Comparison of ENCODE assay signal across 8 mouse cellular contexts in genomic region chr9:94681095-94681487, GRCm38 (mm10). TPM values are rescaled to one million over a fixed set of nuclear protein-coding genes. Genes with fewer than 3 reads are reported as not detected.
DNase-seq lines count a peak whose midpoint lies in the region; ATAC-seq lines count a peak whose summit lies in the region.
"Had no signal": no experiment of that assay in that cellular context is flagged by ENCODE, and none has a peak within 500 bp of the region (broad histone marks: within the 10 kb centered on the region; RNA-seq: fewer than 3 reads in every experiment).

No protein-coding gene starts in this region.

- DNase-seq in layer of hippocampus, adult 9-11 months = peak; percentile 47
- no peak for DNase-seq in layer of hippocampus, adult 9-10 months (ENCODE audit: low spot score)
- peak; percentile 63 to 79 for DNase-seq in cerebellum, postnatal 10 days
- DNase-seq in heart, adult 8-10 months (ENCODE audit: low spot score) = peak; percentile 28
- peak; percentile 31 for DNase-seq in ovary, postnatal 10 days (ENCODE audit: low spot score)
- no peak for DNase-seq in midbrain, embryonic 14.5 days
- DNase-seq: layer of hippocampus, postnatal 36 days had no signal

- H3K9me3 ChIP-seq in forebrain, embryonic 15.5 days = no peaks in the 10 kb centered on the region
- H3K9me3 ChIP-seq in midbrain, embryonic 14.5 days (ENCODE audit: control insufficient read depth, low read length) = no peaks in the 10 kb centered on the region

- no peak overlapping the region for H3K9ac ChIP-seq in forebrain, embryonic 15.5 days (replicated peaks)
- no peak overlapping the region for H3K9ac ChIP-seq in midbrain, embryonic 14.5 days (replicated peaks; ENCODE audit: low read length)

- no peak overlapping the region for H3K4me3 ChIP-seq in forebrain, embryonic 15.5 days
- H3K4me3 ChIP-seq in midbrain, embryonic 14.5 days (replicated peaks; ENCODE audit: low read depth, low read length) = no peak overlapping the region

- WGBS in forebrain, embryonic 15.5 days = 87% methylated on average over 8 of the region's 8 CpGs
- WGBS in midbrain, embryonic 14.5 days = 91% methylated on average over 8 of the region's 8 CpGs

- ATAC-seq in forebrain, embryonic 15.5 days (replicated peaks) = no peak
- no peak for ATAC-seq in midbrain, embryonic 14.5 days (ENCODE audit: low FRiP score, low TSS enrichment)

- no peaks in the 10 kb centered on the region for H3K4me1 ChIP-seq in forebrain, embryonic 15.5 days
- no peaks in the 10 kb centered on the region for H3K4me1 ChIP-seq in midbrain, embryonic 14.5 days (ENCODE audit: control insufficient read depth, insufficient read depth, low read length)

- H3K4me2 ChIP-seq in forebrain, embryonic 15.5 days (replicated peaks) = no peak overlapping the region
- no peak overlapping the region for H3K4me2 ChIP-seq in midbrain, embryonic 14.5 days (ENCODE audit: low read length)

- H3K27ac ChIP-seq in forebrain, embryonic 15.5 days (replicated peaks) = no peak overlapping the region
- no peak overlapping the region for H3K27ac ChIP-seq in midbrain, embryonic 14.5 days (replicated peaks; ENCODE audit: low read depth, low read length)

- no peaks in the 10 kb centered on the region for H3K36me3 ChIP-seq in forebrain, embryonic 15.5 days
- H3K36me3 ChIP-seq in midbrain, embryonic 14.5 days (ENCODE audit: control insufficient read depth, insufficient read depth, low read length) = no peaks in the 10 kb centered on the region

- H3K27me3 ChIP-seq in forebrain, embryonic 15.5 days = no peaks in the 10 kb centered on the region
- no peaks in the 10 kb centered on the region for H3K27me3 ChIP-seq in midbrain, embryonic 14.5 days (ENCODE audit: control insufficient read depth, insufficient read depth, low read length)

RNA-seq across cellular contexts. Expression of gene Slc9a9, which starts 11.4 kb away (rescaled TPM):
- total RNA-seq in heart, adult 8-10 months (2022) = 1 to 10 TPM; 1.7 to 3.0 (median 2.4) TPM
- polyA plus RNA-seq in forebrain, embryonic 15.5 days (2015; fragmentation: Nextera tagmentation; extraction: Ambion mirVana) = 2.5 and 3.0 TPM in 2 replicates
- polyA plus RNA-seq in midbrain, embryonic 14.5 days (2014; fragmentation: Nextera tagmentation; extraction: Ambion mirVana) = 5.6 and 6.7 TPM in 2 replicates

Comparison
In these comparisons a context has a peak if more than half of its experiments do, and no peak if none do; other contexts are left out.
1. DNase-seq: peak in layer of hippocampus, adult 9-11 months (single experiment), cerebellum, postnatal 10 days (2 of 2), heart, adult 8-10 months (single experiment) and ovary, postnatal 10 days (single experiment); none in layer of hippocampus, adult 9-10 months (single experiment) and midbrain, embryonic 14.5 days (single experiment).